Mouse (Mus musculus) MEL (cell line): ENCODE results near the gene Gm5141. TPM values are rescaled to one million over a fixed set of nuclear protein-coding genes. Genes with fewer than 3 reads are reported as not detected.

Source experiments
- polyA plus RNA-seq, 2 experiments: library from polyadenylated mRNA; stranded (reverse) in 1 of 2; unstranded in 1 of 2; fragments of >175 nt in 1 of 2; fragments of >200 nt in 1 of 2; gene quantifications; 2 replicates each; pipeline versions ENCODE4 v1.2.1 to v1.2.4; 2012; ENCODE audit warnings: low replicate concordance in 2 of 2, low read depth in 1 of 2; ENCODE audit not compliant: insufficient read length in 2 of 2, insufficient read depth in 1 of 2, missing spikeins in 1 of 2
- total RNA-seq: library from RNA; depleted of rRNA; stranded (reverse); fragments of 300-350 nt; gene quantifications from 2 replicates; pipeline ENCODE4 v1.2.3, GENCODE M21; 2012; rRNA removed

Gene Gm5141
- total and polyA plus RNA-seq, 3 experiments: 0.82 to 84.2 (median 1.1) TPM

Other genes with a start within 250 kb of the Gm5141 start
- gene Zfp935, start 227.3 kb downstream of the Gm5141 start, total RNA-seq: not detected in 2 replicates
- gene Zfp935, start 227.3 kb downstream of the Gm5141 start, polyA plus RNA-seq: 100 to 1,000 TPM in 1 of 2 experiments, not detected in 1; 354 TPM
- 5.1 and 5.6 TPM in 2 replicates for gene Zfp934, start 214.6 kb downstream of the Gm5141 start, total RNA-seq
- 100 to 1,000 TPM in 1 of 2 experiments, 10 to 100 TPM in 1; 11.5 to 215 TPM for gene Zfp934, start 214.6 kb downstream of the Gm5141 start, polyA plus RNA-seq
- gene 6720489N17Rik, start 161.6 kb downstream of the Gm5141 start, total RNA-seq: 6.7 TPM in 2 replicates
- 100 to 1,000 TPM in 1 of 2 experiments, 1 to 10 TPM in 1; 6.2 to 159 TPM for gene 6720489N17Rik, start 161.6 kb downstream of the Gm5141 start, polyA plus RNA-seq
- gene Platr25, start 25.1 kb downstream of the Gm5141 start, total RNA-seq: 7.1 and 7.3 TPM in 2 replicates
- 100 to 1,000 TPM in 1 of 2 experiments, 1 to 10 TPM in 1; 5.5 to 247 TPM for gene Platr25, start 25.1 kb downstream of the Gm5141 start, polyA plus RNA-seq
- gene Fbp2, start 72.6 kb upstream of the Gm5141 start, total RNA-seq: 4.7 and 10.3 TPM in 2 replicates
- 10 to 100 TPM in 1 of 2 experiments, not detected in 1; 10.8 TPM for gene Fbp2, start 72.6 kb upstream of the Gm5141 start, polyA plus RNA-seq
- not detected in 2 replicates for gene Fbp1, start 102.5 kb upstream of the Gm5141 start, total RNA-seq
- not detected for gene Fbp1, start 102.5 kb upstream of the Gm5141 start, polyA plus RNA-seq
- 26.3 and 29.5 TPM in 2 replicates for gene 2010111I01Rik, start 179.1 kb upstream of the Gm5141 start, total RNA-seq
- gene 2010111I01Rik, start 179.1 kb upstream of the Gm5141 start, polyA plus RNA-seq: 10 to 100 TPM in 1 of 2 experiments, not detected in 1; 32.7 TPM